Mouse (Mus musculus) liver, embryonic 12.5 days (tissue): ENCODE data around the gene Tcl1b4. TPM values are rescaled to one million over a fixed set of nuclear protein-coding genes. Genes with fewer than 3 reads are reported as not detected.

Experiments used
- polyA plus RNA-seq: library from polyadenylated mRNA; unstranded; fragments of >200 nt; fragmentation: Nextera tagmentation; extraction: Ambion mirVana; gene quantifications from 2 replicates; pipeline ENCODE4 v1.2.1, GENCODE M21; 2016

Tcl1b4 gene
- polyA plus RNA-seq, 1 experiment from 2014 or later: not detected

Other genes starting within 250 kb of the Tcl1b4 start
- gene Syne3, start 192.1 kb upstream of the Tcl1b4 start, polyA plus RNA-seq: 2.1 and 2.5 TPM in 2 replicates
- gene Glrx5, start 169.3 kb upstream of the Tcl1b4 start, polyA plus RNA-seq: 719 and 730 TPM in 2 replicates
- not detected in 2 replicates for gene Tcl1b2, start 55.9 kb upstream of the Tcl1b4 start, polyA plus RNA-seq
- gene Tcl1b1, start 42.3 kb upstream of the Tcl1b4 start, polyA plus RNA-seq: not detected in 2 replicates
- not detected in 2 replicates for gene Tcl1b5, start 25.6 kb upstream of the Tcl1b4 start, polyA plus RNA-seq
- gene Tcl1b3, start 10.9 kb upstream of the Tcl1b4 start, polyA plus RNA-seq: not detected in 2 replicates
- not detected in 2 replicates for gene Tcl1, start 20.8 kb downstream of the Tcl1b4 start, polyA plus RNA-seq
- gene Tunar, start 131.9 kb downstream of the Tcl1b4 start, polyA plus RNA-seq: 0.07 TPM in 1 of 2 replicates, not detected in the other